Mouse (Mus musculus): ENCODE results near the gene Rbm4.
A peak's percentile ranks its signal among the peaks of the same experiment; 100 is the strongest.
"Not testable (repeated sequence)": the region's sequence is repeated elsewhere in the genome, so short reads cannot be mapped to it uniquely, and the experiment has no call there.

The Rbm4 gene

GRCm38 (mm10) chr19:4793831-4794422 is at the start of gene Rbm4:
Gene Rbm4 (minus strand): TSS chr19:4793901.
- peak; percentile 99 for DNase-seq (ENCODE audit: low spot score)

- DNase-seq (ENCODE audit: low spot score), result no peak
Observed at GRCm38 (mm10) chr19:4842611-4843010, 48.9 kb upstream of the Rbm4 start.

DNA sequence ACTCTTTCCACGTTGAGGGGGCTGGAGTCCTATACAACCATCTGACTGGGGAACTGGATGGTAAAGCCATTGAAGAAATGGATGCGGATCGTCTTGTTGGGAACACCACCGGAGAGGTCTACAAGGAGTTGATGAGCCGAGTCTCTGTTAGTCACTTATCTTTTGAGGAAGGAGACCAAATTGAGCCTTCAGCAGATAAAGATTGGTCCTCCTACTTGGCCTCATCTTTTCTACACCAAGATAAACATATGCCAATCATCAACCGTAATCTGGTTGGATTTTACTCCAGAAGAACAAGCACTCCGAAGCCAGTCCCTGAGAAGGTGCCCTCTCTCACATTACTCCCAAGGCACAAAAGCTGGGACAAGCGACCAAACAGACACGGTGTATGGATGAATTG is 47.1 kb upstream of the Rbm4 start:
- no peak for DNase-seq (ENCODE audit: low spot score)

GRCm38 (mm10) chr19:4839149-4839548 is 45.4 kb upstream of the Rbm4 start, which contains the start of the genes Ccs and Ccdc87:
Gene Ccs (minus strand): TSS chr19:4839332.
Gene Ccdc87 (plus strand): TSS chr19:4839366.
- DNase-seq (ENCODE audit: low spot score), result peak; percentile 97

DNA sequence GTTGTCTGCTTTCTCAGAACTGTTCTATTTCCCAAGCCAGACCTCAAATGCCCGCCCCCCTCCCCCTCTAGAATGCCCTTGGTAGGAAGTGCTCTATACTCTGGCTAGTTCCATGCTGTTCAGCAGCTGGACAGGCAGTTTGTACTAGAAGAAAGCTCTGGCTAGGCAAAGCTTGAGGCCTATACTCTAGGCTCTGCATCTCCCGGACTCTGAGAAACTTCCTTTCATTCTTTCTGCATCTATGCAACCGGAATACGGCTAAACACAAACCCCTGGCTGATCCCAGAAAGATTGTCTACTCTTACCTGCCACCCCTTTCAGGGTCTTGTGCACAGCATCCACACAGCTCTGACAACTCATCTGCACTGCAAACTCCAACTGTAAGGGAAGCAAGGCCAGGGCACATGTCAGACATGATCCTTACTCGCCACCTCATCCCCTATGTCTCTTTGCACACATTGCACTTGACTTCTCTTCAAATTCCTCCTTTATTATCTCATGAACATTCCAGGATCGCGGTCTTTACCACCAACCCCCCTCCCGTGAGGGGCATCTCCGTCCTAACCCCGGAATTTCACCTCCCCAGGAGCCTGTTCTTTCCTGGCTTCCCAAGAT is 44.9 kb upstream of the Rbm4 start:
- DNase-seq (ENCODE audit: low spot score), result no peak

GRCm38 (mm10) chr19:4837049-4837448 is 43.3 kb upstream of the Rbm4 start:
- DNase-seq (ENCODE audit: low spot score), result no peak

DNA sequence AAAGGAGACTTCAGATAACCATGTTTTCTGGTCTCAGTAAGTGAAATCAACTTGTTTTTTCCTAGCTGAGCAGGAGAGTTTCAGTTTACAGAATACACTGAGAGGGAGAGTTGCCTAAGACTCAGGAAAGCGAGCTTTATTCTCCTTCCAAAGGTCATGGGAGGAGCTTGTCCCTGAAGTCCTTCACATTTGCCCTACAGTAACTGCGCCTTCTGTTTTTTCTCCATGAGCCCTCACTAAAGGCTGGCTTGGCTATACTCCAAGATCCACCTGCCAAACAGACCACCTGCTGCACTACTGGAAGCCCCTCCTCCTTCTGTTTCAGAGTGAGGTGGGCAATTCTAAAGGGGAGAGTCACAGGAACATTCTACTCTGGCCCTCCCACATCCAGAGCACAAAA is 42.4 kb upstream of the Rbm4 start:
- no peak for DNase-seq (ENCODE audit: low spot score)

GRCm38 (mm10) chr19:4833977-4834376 is 40.3 kb upstream of the Rbm4 start:
- DNase-seq (ENCODE audit: low spot score), result no peak

DNA sequence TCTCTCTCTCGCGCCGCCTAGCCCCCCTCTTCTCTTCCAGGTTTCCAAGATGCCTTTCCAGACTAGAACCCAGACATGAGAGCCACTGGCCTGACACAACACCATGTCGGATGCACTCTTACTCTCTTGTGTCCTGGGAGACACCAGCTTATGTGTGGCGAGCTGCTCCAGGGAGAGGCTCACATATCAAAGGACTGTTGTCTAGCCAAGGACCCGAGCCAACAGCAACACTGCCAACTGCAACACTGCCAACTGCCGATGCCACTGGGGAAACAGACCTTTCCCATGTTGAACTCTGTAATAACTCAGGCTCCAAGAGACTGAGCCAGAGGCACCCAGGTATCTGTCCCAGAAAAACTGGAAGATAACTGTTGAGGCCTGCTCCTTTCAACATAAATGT is 35.5 kb upstream of the Rbm4 start:
- DNase-seq (ENCODE audit: low spot score), result peak; percentile 40

- peak; percentile 53 for DNase-seq (ENCODE audit: low spot score)
Observed at GRCm38 (mm10) chr19:4828444-4829114, 34.9 kb upstream of the Rbm4 start.

DNA sequence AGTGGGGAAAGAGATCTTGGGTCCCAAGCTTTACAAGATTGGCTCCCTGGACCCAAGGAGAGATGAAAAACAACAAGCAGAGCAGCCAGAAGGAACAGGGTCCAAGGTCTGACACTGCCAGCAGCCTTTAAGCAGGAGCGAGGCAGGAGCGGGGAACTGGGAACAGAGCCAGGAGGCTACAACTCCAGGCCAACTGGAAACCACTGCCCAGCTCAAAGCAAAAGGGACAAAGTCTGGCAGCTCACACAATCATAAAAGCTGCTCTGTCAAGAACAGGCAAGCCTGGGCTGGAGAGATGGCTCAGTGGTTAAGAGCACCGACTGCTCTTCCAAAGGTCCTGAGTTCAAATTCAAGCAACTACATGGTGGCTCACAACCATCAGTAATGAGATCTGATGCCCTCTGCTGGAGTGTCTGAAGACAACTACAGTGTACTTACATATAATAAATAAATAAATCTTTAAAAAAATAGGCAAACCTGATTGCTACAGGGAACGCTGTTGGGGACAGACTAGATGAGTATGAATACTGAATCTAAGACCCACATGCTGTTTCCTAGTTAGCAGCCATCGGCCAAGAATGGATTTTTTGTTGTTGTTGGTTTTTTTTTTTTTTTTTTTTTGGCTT is 27.1 kb upstream of the Rbm4 start:
- peak; percentile 80 for DNase-seq (ENCODE audit: low spot score)

DNA sequence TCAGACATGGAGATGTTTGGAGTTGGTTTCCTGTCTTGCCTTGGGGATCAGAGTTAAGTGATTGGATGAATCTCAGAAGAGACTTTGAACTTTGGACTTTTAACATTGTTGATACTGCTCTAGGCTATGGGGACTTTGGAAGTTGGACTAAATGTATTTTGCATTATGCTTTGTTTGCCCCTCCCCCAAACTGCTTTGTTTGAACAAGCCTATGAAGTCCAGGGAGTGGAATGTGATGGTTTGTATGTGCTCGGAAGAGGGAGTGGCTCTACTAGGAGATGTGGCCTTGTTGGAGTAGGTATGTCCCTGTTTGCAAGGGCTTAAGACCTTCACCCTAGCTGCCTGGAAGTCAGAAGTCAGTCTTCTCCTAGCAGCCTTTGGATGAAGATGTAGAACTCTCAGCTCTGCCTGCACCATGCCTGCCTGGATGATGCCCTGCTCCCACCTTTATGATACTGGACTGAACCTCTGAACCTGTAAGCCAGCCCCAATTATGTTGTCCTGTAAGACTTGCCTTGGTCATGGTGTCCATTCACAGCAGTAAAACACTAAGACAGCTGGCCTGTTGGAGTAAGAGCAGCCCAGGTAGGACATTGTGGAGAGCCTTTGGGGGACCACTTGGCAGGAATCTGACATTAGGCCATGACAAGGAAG is 23.6 kb upstream of the Rbm4 start:
- DNase-seq (ENCODE audit: low spot score), result no peak

- no peak for DNase-seq (ENCODE audit: low spot score)
Observed at GRCm38 (mm10) chr19:4813015-4813414, 19.3 kb upstream of the Rbm4 start.

DNA sequence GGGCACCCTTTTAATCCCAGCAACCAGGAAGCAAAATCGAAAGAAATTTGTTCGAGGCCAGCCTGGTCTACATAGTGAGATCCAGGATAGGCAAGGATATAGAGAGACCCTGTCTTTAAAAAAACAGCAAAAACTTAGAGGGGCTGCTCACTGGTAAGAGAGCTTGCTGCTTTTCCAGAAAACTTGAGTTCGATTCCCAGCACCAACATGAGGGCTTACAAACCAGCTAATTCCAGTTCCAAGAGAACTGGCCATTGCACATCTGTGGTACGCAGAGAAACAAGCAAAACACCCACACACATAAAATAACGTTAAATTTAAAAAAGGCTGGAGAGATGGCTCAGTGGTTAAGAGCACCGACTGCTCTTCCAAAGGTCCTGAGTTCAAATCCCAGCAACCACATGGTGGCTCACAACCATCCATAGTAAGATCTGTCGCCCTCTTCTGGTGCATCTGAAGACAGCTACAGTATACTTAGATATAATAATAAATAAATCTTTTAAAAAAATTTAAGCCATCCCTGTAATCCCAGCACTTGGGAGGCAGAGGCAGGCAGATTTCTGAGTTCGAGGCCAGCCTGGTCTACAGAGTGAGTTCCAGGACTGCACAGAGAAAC is 18.7 kb upstream of the Rbm4 start:
- not testable (repeated sequence) for DNase-seq (ENCODE audit: low spot score)

DNA sequence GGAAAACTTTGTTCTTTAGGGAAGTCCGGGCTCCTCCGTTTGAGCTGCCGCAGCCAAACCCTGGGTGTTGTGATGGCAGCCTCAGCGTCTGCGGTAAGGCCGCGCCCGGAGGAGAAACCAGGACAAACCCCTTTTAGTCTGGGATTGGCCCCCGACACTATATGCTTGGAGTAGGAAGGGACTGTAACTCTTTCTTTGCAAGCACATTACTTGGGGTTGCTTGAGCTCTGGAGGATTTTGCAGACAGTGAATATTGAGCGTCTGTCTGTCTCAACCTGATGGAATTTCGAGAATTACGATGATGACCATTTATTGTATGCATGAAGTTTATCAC is 18.2 kb upstream of the Rbm4 start:
- DNase-seq (ENCODE audit: low spot score), result no peak

DNA sequence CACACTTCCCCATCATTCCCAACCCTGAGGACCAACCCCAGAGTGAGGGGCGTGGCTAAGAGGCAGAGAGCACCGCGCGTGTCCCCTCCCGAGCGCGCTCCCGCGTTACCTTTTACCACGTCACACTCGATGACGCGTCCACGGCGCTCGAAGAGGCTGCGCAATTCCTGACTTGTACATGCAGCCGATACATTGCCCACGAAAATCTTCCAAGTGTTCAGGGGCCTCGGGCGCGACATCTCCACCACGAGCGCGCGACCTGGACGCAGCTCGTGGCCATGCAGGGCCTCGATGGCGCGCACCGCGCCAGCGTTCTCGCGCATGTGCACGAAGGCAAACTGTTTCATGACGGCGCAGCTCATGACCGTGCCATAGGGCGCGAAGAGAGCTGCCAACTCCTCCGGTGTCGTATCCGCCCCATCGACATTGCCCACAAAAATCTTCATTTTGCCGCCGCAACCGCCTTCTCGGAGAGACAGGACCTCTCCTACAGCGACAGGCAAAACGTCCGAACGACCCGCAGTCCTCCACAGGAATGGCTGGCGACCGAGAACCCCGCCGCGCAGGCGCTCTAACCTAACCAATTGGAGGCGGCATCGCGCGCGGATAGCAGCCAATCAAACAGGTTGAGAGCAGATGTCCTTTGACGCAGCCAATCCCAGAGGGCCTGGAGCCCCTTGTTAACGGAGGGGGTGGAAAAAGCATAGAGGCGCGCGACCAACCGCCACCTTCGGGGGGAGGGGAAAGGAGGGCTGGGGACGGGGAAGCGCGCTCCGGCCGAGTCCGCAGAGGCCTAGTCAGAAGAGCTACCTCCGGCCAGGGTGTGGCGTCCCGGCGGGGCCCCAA is 17.6 kb upstream of the Rbm4 start, which contains the start of the genes Gm21992 and Rbm14:
Gene Gm21992, minus strand, starts transcription at position 550 of the 846 bp plus-strand sequence.
Gene Rbm14, minus strand, starts transcription at position 572 of the 846 bp plus-strand sequence.
- peak; percentile 98 for DNase-seq (ENCODE audit: low spot score)

GRCm38 (mm10) chr19:4810746-4811062 is 17.0 kb upstream of the Rbm4 start:
- DNase-seq (ENCODE audit: low spot score), result no peak

GRCm38 (mm10) chr19:4810309-4810708 is 16.6 kb upstream of the Rbm4 start:
- DNase-seq (ENCODE audit: low spot score), result no peak

DNA sequence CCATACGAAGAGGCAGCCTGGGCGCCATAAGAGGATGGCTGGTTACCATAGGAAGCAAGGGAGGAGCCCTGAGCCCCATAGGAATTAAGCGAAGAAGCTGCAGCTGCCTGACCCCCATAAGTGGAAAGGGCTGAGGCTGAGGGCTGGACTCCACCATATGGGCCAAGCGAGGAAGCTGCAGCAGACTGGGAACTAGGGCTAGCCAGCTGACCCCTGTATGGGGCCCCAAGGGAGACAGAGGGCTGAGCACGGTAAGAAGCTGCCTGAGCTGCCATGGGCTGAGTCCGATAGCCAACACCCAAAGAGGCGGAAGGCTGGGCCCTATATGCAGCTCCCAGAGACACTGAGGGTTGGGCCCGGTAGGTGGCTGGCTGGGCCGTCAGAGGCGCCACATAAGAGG is 9.6 kb upstream of the Rbm4 start:
- DNase-seq (ENCODE audit: low spot score), result no peak

DNA sequence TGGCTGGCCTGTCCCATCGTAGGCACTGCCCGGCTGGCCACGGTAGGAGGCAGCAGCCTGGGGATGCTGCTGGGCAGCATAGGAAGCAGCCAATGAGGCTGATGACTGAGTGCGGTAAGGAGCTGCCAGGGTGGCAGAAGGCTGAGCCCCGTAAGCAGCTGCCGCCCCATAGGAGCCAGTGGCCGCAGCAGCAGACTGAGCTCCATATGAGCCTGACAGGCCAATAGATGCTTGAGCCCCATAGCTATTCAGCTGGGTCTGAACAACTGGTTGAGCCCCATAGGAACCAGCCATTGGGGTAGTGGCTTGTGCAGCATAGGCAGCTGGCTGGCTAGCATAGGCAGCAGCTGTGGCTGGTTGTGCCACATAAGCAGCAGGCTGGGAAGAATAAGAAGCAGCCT is 9.0 kb upstream of the Rbm4 start:
- no peak for DNase-seq (ENCODE audit: low spot score)

DNA sequence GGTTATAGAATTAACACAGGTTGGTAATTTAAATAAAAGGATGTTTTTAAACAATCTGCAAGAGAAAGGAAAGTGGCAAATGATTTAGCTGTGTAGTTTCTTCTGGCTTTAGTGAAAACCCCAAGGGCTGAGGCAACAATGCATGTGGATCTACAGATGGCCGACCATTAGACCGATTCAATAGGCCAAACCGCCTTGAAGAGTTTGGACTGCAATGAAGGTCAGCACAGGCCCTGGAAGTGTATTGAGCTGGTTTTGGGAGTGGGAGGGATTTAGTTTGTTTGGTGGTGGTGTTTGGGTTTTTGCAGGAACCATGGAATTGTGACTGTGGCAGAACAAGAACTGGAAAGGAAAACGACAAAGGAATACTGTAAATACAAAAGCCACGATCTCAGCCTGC is 5.4 kb upstream of the Rbm4 start:
- DNase-seq (ENCODE audit: low spot score), result no peak
